Mouse (Mus musculus): ENCODE measurements at regions not wholly inside any gene's neighbourhood (a gene's known extent, or its start where the extent isn't known, plus 50 kb on each side); places are given as distances from the start of the nearest gene placed in this dataset.

DNA sequence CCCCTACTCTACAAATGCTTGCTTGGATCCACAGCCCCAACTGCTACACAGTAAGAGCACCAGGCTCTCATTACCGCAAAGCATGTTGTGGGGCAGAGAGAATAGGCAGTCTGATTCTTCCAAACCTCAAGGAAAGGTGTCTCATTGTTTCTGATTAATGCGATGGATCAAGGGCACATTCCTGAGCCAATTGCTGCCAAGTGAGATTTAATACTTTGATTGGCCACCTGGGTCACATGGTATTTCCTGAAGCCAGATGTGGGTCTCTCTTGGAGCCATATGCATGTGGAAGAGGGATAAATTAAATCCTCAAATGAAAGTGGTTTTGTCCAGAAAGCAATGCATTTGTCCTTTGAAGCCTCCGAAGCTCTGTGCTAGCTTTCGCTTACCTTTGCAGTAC is 166.3 kb downstream of the Nr2f2 start:
- Histone ChIP-seq H3K27me3 (replicated peaks) (no peaks in the 10 kb centered on the region), H3K9ac (ENCODE audit: insufficient read depth, low read depth) (no peak overlapping the region), H3K36me3 (replicated peaks in 1 of 2; ENCODE audit: control insufficient read depth in 1 of 2, insufficient read depth in 1 of 2, low read length in 1 of 2) (no peaks in the 10 kb centered on the region), H3K79me2 (replicated peaks; ENCODE audit: control insufficient read depth, extremely low read depth, insufficient read depth, poor library complexity, severe bottlenecking) (no peaks in the 10 kb centered on the region), H3K4me1 (ENCODE audit: control insufficient read depth in 1 of 2, insufficient read depth in 2 of 2) (no peaks in the 10 kb centered on the region), H3K27ac (ENCODE audit: insufficient read depth, low read depth) (no peak overlapping the region), H3K9me3 (replicated peaks; ENCODE audit: low read length) (peaks cover 40% of the 10 kb centered on the region), H3K4me3 (replicated peaks in 1 of 3; ENCODE audit: low read depth in 2 of 3, low read length in 2 of 3, poor library complexity in 1 of 3) (no peak overlapping the region), H3K4me2 (ENCODE audit: insufficient read depth, low read depth, poor library complexity, severe bottlenecking) (no peak overlapping the region)
- no peak for TF ChIP-seq CHD2 (IDR thresholded peaks at IDR 0.05; ENCODE audit: low read length)
- no peak for TF ChIP-seq ETS1 (conservative IDR thresholded peaks at IDR 0.05; ENCODE audit: low read depth, low read length)
- TF ChIP-seq ZNF384 (IDR thresholded peaks at IDR 0.05; ENCODE audit: low read depth, low read length): no peak
- TF ChIP-seq USF2 (conservative IDR thresholded peaks at IDR 0.05; ENCODE audit: low read depth, low read length): no peak
- no peak for TF ChIP-seq NELFE (IDR thresholded peaks at IDR 0.05; ENCODE audit: low read depth, low read length)
- no peak for TF ChIP-seq IRF4 (IDR thresholded peaks at IDR 0.05; ENCODE audit: low read depth, low read length)
- TF ChIP-seq CTCF (conservative IDR thresholded peaks at IDR 0.05 in 1 of 2, IDR thresholded peaks at IDR 0.05 in 1 of 2; ENCODE audit: low read depth in 2 of 2, low read length in 2 of 2): no peak
- no peak for TF ChIP-seq MAFK (IDR thresholded peaks at IDR 0.05; ENCODE audit: insufficient replicate concordance, low read length)
- no peak for TF ChIP-seq MAX (IDR thresholded peaks at IDR 0.05; ENCODE audit: low read length)
- TF ChIP-seq NRF1 (IDR thresholded peaks at IDR 0.05; ENCODE audit: low read depth, low read length): no peak
- TF ChIP-seq USF1 (IDR thresholded peaks at IDR 0.05; ENCODE audit: low read depth, low read length): no peak
- TF ChIP-seq RAD21 (IDR thresholded peaks at IDR 0.05; ENCODE audit: low read depth, low read length): no peak
- no peak for TF ChIP-seq GABPA (IDR thresholded peaks at IDR 0.05; ENCODE audit: insufficient replicate concordance, low read depth, low read length)
- no peak for TF ChIP-seq TCF12 (IDR thresholded peaks at IDR 0.05; ENCODE audit: low read depth, low read length)
- TF ChIP-seq MXI1 (IDR thresholded peaks at IDR 0.05; ENCODE audit: low read depth, low read length): no peak
- TF ChIP-seq ELF1 (IDR thresholded peaks at IDR 0.05; ENCODE audit: low read depth, low read length): no peak
- no peak for TF ChIP-seq BHLHE40 (IDR thresholded peaks at IDR 0.05; ENCODE audit: low read depth, low read length)
- no peak for TF ChIP-seq TBP (conservative IDR thresholded peaks at IDR 0.05; ENCODE audit: low read depth, low read length)
- DNase-seq (ENCODE audit: extremely low read depth): no peak
- dilution Hi-C loops (cut with MboI; ENCODE audit: extremely low pct_ligation_motif_present, extremely low pct_unique_long_range_greater_than_20kb, low sequenced_read_pairs): no loop called here
- in situ Hi-C loops (cut with MboI; ENCODE audit: low pct_ligation_motif_present, low pct_unique_long_range_greater_than_20kb, low sequenced_read_pairs): no loop called here

DNA sequence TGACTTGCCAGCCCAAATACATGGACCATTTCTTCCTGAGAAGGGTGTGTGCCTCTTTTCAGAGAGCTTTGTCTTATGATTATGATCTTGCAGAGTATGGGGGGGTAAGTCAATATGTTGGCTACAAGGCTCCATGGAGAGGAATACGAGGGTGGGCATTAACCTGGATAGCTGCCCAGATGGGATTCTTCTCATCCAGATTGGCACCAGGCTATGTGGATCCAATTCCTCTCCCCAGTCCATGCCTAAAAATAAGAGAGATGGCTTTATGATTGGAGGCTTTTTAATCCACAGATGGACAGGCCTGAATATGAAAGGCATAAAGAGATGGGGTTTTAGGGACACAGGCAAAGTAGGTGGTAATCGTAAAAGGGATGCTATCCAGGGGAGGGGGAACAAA is 187.6 kb downstream of the Nr2f2 start:
- Histone ChIP-seq H3K9me3 (replicated peaks; ENCODE audit: low read length) (peaks cover 69% of the 10 kb centered on the region), H3K4me3 (replicated peaks in 1 of 3; ENCODE audit: low read depth in 2 of 3, low read length in 2 of 3, poor library complexity in 1 of 3) (no peak overlapping the region), H3K4me2 (ENCODE audit: insufficient read depth, low read depth, poor library complexity, severe bottlenecking) (no peak overlapping the region), H3K4me1 (ENCODE audit: control insufficient read depth in 1 of 2, insufficient read depth in 2 of 2) (no peaks in the 10 kb centered on the region), H3K79me2 (replicated peaks; ENCODE audit: control insufficient read depth, extremely low read depth, insufficient read depth, poor library complexity, severe bottlenecking) (no peaks in the 10 kb centered on the region), H3K9ac (ENCODE audit: insufficient read depth, low read depth) (no peak overlapping the region), H3K27me3 (replicated peaks) (no peaks in the 10 kb centered on the region), H3K27ac (ENCODE audit: insufficient read depth, low read depth) (no peak overlapping the region), H3K36me3 (replicated peaks in 1 of 2; ENCODE audit: control insufficient read depth in 1 of 2, insufficient read depth in 1 of 2, low read length in 1 of 2) (no peaks in the 10 kb centered on the region)
- TF ChIP-seq USF1 (IDR thresholded peaks at IDR 0.05; ENCODE audit: low read depth, low read length): no peak
- no peak for DNase-seq (ENCODE audit: extremely low read depth)
- dilution Hi-C loops (cut with MboI; ENCODE audit: extremely low pct_ligation_motif_present, extremely low pct_unique_long_range_greater_than_20kb, low sequenced_read_pairs) (no loop called here), in situ Hi-C loops (cut with MboI; ENCODE audit: low pct_ligation_motif_present, low pct_unique_long_range_greater_than_20kb, low sequenced_read_pairs) (no loop called here)

Data from CH12.LX (cell line).